ENCODE assay signal across 9 mouse cellular contexts in the genomic region with DNA sequence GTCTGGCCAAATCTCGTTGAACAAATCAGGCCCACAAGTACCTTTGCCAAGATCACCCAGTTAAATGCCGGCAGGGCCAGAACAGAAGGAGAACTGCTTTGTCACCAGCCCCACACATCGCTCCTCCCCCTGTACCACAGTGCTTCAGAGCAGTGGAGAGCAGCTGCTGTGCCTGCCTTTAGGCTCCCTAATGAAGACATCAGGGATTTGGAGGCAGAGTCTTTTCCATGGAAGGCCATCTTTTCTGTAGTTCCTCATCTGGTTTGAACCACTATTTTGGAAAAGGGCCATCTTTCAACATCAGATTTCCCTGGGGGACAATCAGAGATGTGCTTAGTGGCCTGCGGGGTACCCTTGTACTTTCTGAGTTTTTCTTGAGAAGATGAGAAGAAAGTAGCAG. TPM values are rescaled to one million over a fixed set of nuclear protein-coding genes. Genes with fewer than 3 reads are reported as not detected.
DNase-seq lines count a peak whose midpoint lies in the region; ATAC-seq and TF ChIP-seq lines count a peak whose summit lies in the region.
"Had no signal": no experiment of that assay in that cellular context is flagged by ENCODE, and none has a peak within 500 bp of the region (broad histone marks: within the 10 kb centered on the region; RNA-seq: fewer than 3 reads in every experiment).

No protein-coding gene starts in this region.

- H3K4me3 ChIP-seq in liver, adult 2 months (ENCODE audit: insufficient read depth, low read depth, low read length), result no peak overlapping the region
- no peak overlapping the region for H3K4me3 ChIP-seq in liver, postnatal 0 days (ENCODE audit: low read depth, low read length)
- H3K4me3 ChIP-seq in forebrain, postnatal 0 days (ENCODE audit: low read depth, low read length), result no peak overlapping the region
- no peak overlapping the region for H3K4me3 ChIP-seq in midbrain, embryonic 13.5 days (replicated peaks)
- H3K4me3 ChIP-seq: stomach, embryonic 15.5 days had no signal

- no peak for TF ChIP-seq CTCF in liver, adult 2 months (IDR thresholded peaks at IDR 0.05; ENCODE audit: low read depth, low read length)
- no peak for TF ChIP-seq CTCF in liver, postnatal 0 days (IDR thresholded peaks at IDR 0.05; ENCODE audit: low read depth)
- no peak for TF ChIP-seq CTCF in forebrain, postnatal 0 days (IDR thresholded peaks at IDR 0.05; ENCODE audit: low read depth)

- WGBS in liver, adult 2 months, result 54% methylated on average over 4 of the region's 4 CpGs
- WGBS in liver, postnatal 0 days (ENCODE audit: insufficient replicate concordance), result 70% methylated on average over 4 of the region's 4 CpGs
- WGBS in forebrain, postnatal 0 days, result 48% methylated on average over 4 of the region's 4 CpGs
- WGBS in midbrain, embryonic 13.5 days, result 38% methylated on average over 4 of the region's 4 CpGs

- H3K27me3 ChIP-seq in liver, adult 2 months (ENCODE audit: control insufficient read depth, insufficient read depth, low read length), result no peaks in the 10 kb centered on the region
- H3K27me3 ChIP-seq in liver, postnatal 0 days (ENCODE audit: insufficient read depth, low read length), result no peaks in the 10 kb centered on the region
- no peaks in the 10 kb centered on the region for H3K27me3 ChIP-seq in forebrain, postnatal 0 days (ENCODE audit: insufficient read depth, low read length)
- H3K27me3 ChIP-seq in midbrain, embryonic 13.5 days, result no peaks in the 10 kb centered on the region
- H3K27me3 ChIP-seq: stomach, embryonic 15.5 days had no signal

- no peaks in the 10 kb centered on the region for H3K79me2 ChIP-seq in liver, adult 2 months (ENCODE audit: control insufficient read depth, insufficient read depth, low read length)

- no peak overlapping the region for H3K27ac ChIP-seq in liver, adult 2 months (replicated peaks; ENCODE audit: insufficient read depth, low read depth, low read length)
- no peak overlapping the region for H3K27ac ChIP-seq in liver, postnatal 0 days (ENCODE audit: low read depth)
- H3K27ac ChIP-seq in forebrain, postnatal 0 days (ENCODE audit: low read depth, low read length), result no peak overlapping the region
- peak overlapping the region; percentile 69 for H3K27ac ChIP-seq in midbrain, embryonic 13.5 days
- H3K27ac ChIP-seq: stomach, embryonic 15.5 days had no signal

- DNase-seq in liver, adult 2 months (ENCODE audit: extremely low read depth, low read depth, low spot score), result peak; percentile 38
- DNase-seq in liver, postnatal 0 days, result no peak
- DNase-seq in forebrain, postnatal 0 days, result peak; percentile 18
- peak; percentile 63 to 70 for DNase-seq in layer of hippocampus, adult 8-10 months (ENCODE audit: low spot score in 2 of 2)

- no peak for ATAC-seq in liver, postnatal 0 days
- peak; percentile 63; the same call in 1 of the 2 replicates for ATAC-seq in forebrain, postnatal 0 days
- ATAC-seq in midbrain, embryonic 13.5 days, result peak; percentile 90
- no peak for ATAC-seq in granulocyte monocyte progenitor cell, adult 5-6 weeks (replicated peaks; ENCODE audit: poor library complexity, severe bottlenecking)
- ATAC-seq in CD4-positive, CD25-positive, alpha-beta regulatory T cell, adult 4 months, result no peak
- no peak for ATAC-seq in monocyte, adult 5-6 weeks (replicated peaks; ENCODE audit: insufficient number of reproducible peaks, low FRiP score, low TSS enrichment, poor library complexity, severe bottlenecking)

- no peak overlapping the region for H3K4me2 ChIP-seq in liver, postnatal 0 days (ENCODE audit: low read depth, low read length)
- no peak overlapping the region for H3K4me2 ChIP-seq in forebrain, postnatal 0 days (ENCODE audit: low read depth)
- H3K4me2 ChIP-seq in midbrain, embryonic 13.5 days (replicated peaks), result no peak overlapping the region
- H3K4me2 ChIP-seq: stomach, embryonic 15.5 days had no signal

- H3K9ac ChIP-seq in liver, adult 2 months (ENCODE audit: low read depth, low read length), result no peak overlapping the region
- H3K9ac ChIP-seq in liver, postnatal 0 days (replicated peaks), result no peak overlapping the region
- no peak overlapping the region for H3K9ac ChIP-seq in forebrain, postnatal 0 days
- H3K9ac ChIP-seq in midbrain, embryonic 13.5 days (replicated peaks), result no peak overlapping the region
- H3K9ac ChIP-seq: stomach, embryonic 15.5 days had no signal

- H3K36me3 ChIP-seq in liver, adult 2 months (ENCODE audit: control insufficient read depth, insufficient read depth, low read length), result no peaks in the 10 kb centered on the region
- no peaks in the 10 kb centered on the region for H3K36me3 ChIP-seq in liver, postnatal 0 days (replicated peaks; ENCODE audit: insufficient read depth, low read length)
- no peaks in the 10 kb centered on the region for H3K36me3 ChIP-seq in forebrain, postnatal 0 days (ENCODE audit: insufficient read depth)
- H3K36me3 ChIP-seq in midbrain, embryonic 13.5 days, result no peaks in the 10 kb centered on the region
- H3K36me3 ChIP-seq: stomach, embryonic 15.5 days had no signal

- no peak for TF ChIP-seq EP300 in liver, postnatal 0 days (IDR thresholded peaks at IDR 0.05; ENCODE audit: low read depth)

- H3K4me1 ChIP-seq in liver, adult 2 months (ENCODE audit: control insufficient read depth, insufficient read depth, low read length), result 0 out of 2 replicates have a peak, but pooled peaks cover 2% of the 10 kb centered on the region
- H3K4me1 ChIP-seq in liver, postnatal 0 days (ENCODE audit: insufficient read depth), result no peaks in the 10 kb centered on the region
- no peaks in the 10 kb centered on the region for H3K4me1 ChIP-seq in forebrain, postnatal 0 days (ENCODE audit: insufficient read depth)
- peaks cover 19% of the 10 kb centered on the region; the same call in 1 of the 2 replicates for H3K4me1 ChIP-seq in midbrain, embryonic 13.5 days (replicated peaks)
- H3K4me1 ChIP-seq: stomach, embryonic 15.5 days had no signal

- no peak for TF ChIP-seq POLR2A in liver, adult 2 months (IDR thresholded peaks at IDR 0.05; ENCODE audit: extremely low read depth, insufficient read depth, low read length)

- no peaks in the 10 kb centered on the region for H3K9me3 ChIP-seq in liver, postnatal 0 days (ENCODE audit: low read length)
- H3K9me3 ChIP-seq in forebrain, postnatal 0 days (ENCODE audit: low read length), result no peaks in the 10 kb centered on the region
- H3K9me3 ChIP-seq in midbrain, embryonic 13.5 days, result no peaks in the 10 kb centered on the region
- H3K9me3 ChIP-seq: stomach, embryonic 15.5 days had no signal

RNA-seq across cellular contexts. Expression of a gene that starts 41.2 kb away (rescaled TPM):
- total RNA-seq in liver, adult 2 months (2014; rRNA removed), result 120 and 122 TPM in 2 replicates
- polyA plus RNA-seq in liver, adult 2 months (2012; rRNA removed), result 57.7 and 67.0 TPM in 2 replicates
- polyA plus RNA-seq in liver, postnatal 0 days (2015; fragmentation: Nextera tagmentation; extraction: Ambion mirVana), result 95.7 and 103 TPM in 2 replicates
- total RNA-seq in forebrain, postnatal 0 days (2014; rRNA removed), result 93.2 and 119 TPM in 2 replicates
- polyA plus RNA-seq in forebrain, postnatal 0 days (2015; fragmentation: Nextera tagmentation; extraction: Ambion mirVana), result 84.1 and 93.5 TPM in 2 replicates
- 100 to 1,000 TPM; 160 to 192 (median 175) TPM for total RNA-seq in layer of hippocampus, adult 8-10 months (2022)
- 155 and 167 TPM in 2 replicates for polyA plus RNA-seq in midbrain, embryonic 13.5 days (2015; fragmentation: Nextera tagmentation; extraction: Ambion mirVana)
- total RNA-seq in granulocyte monocyte progenitor cell, adult 5-6 weeks (2014; fragmentation: Nextera tagmentation), result 78.8 and 118 TPM in 2 replicates
- 152 and 153 TPM in 2 replicates for total RNA-seq in granulocyte monocyte progenitor cell, adult 5-6 weeks (2017)
- polyA plus RNA-seq in CD4-positive, CD25-positive, alpha-beta regulatory T cell, adult 4 months (2017; shearing (Covaris generic)), result 100 to 1,000 TPM; 314 to 377 TPM
- 201 to 306 TPM (median 209 TPM) in 3 replicates for total RNA-seq in monocyte, adult 5-6 weeks (2017)

Comparison
In these comparisons a context has a peak if more than half of its experiments do, and no peak if none do; other contexts are left out.
1. ATAC-seq: peak in forebrain, postnatal 0 days (single experiment) and midbrain, embryonic 13.5 days (single experiment); none in liver, postnatal 0 days (single experiment), granulocyte monocyte progenitor cell, adult 5-6 weeks (single experiment), CD4-positive, CD25-positive, alpha-beta regulatory T cell, adult 4 months (single experiment) and monocyte, adult 5-6 weeks (single experiment).